Mouse (Mus musculus) granulocyte monocyte progenitor cell, adult 5-6 weeks (primary cell): ENCODE data around the gene Zfp760. TPM values are rescaled to one million over a fixed set of nuclear protein-coding genes. Genes with fewer than 3 reads are reported as not detected.
A peak's percentile ranks its signal among the peaks of the same experiment; 100 is the strongest.
"Not testable (repeated sequence)": the region's sequence is repeated elsewhere in the genome, so short reads cannot be mapped to it uniquely, and the experiment has no call there.

Experiments
- ATAC-seq: replicated peaks from 2 replicates; pipeline ENCODE4 v1.8.0; 2016; ENCODE audit warnings: mild to moderate bottlenecking, moderate TSS enrichment, inconsistent platforms; ENCODE audit not compliant: poor library complexity, severe bottlenecking
- total RNA-seq, 2 experiments: library from RNA; stranded (forward) in 1 of 2; stranded (reverse) in 1 of 2; fragments of 200-712, 200-1000 nt in 1 of 2; fragments of >200 nt in 1 of 2; fragmentation: Nextera tagmentation in 1 of 2; gene quantifications; 2 replicates each; pipeline ENCODE4 v1.2.3; 2014 to 2017

Zfp760 gene
- total RNA-seq (2014; fragmentation: Nextera tagmentation) (5.5 and 7.0 TPM in 2 replicates), total RNA-seq (2017) (5.4 and 6.7 TPM in 2 replicates)

- peak; percentile 91 for ATAC-seq
These were observed at the start of gene Zfp760 for GRCm38 (mm10) chr17:21707343-21707996. Zfp760 (plus strand) TSS chr17:21707741.

- ATAC-seq = peak; percentile 1; the same call in 1 of the 2 replicates
These were observed 28.7 kb upstream of the Zfp760 start for GRCm38 (mm10) chr17:21678826-21679225.

GRCm38 (mm10) chr17:21679273-21680018, 28.1 kb upstream of the Zfp760 start:
- ATAC-seq = peak; percentile 96

- peak; percentile 78 for ATAC-seq
These were observed 27.5 kb upstream of the Zfp760 start for GRCm38 (mm10) chr17:21680019-21680376.

- ATAC-seq = no peak
These were observed 16.0 kb upstream of the Zfp760 start, which contains the start of gene Gm10226 for GRCm38 (mm10) chr17:21691560-21691959. Gm10226 (plus strand) TSS chr17:21691860.

GRCm38 (mm10) chr17:21693342-21693741, 14.2 kb upstream of the Zfp760 start:
- no peak for ATAC-seq

- ATAC-seq = no peak
These were observed 11.5 kb upstream of the Zfp760 start for GRCm38 (mm10) chr17:21696073-21696472.

GRCm38 (mm10) chr17:21702281-21703240, 5.0 kb upstream of the Zfp760 start:
- peak; percentile 47 for ATAC-seq

GRCm38 (mm10) chr17:21703414-21703813, 4.1 kb upstream of the Zfp760 start:
- peak; percentile 78 for ATAC-seq

- ATAC-seq = peak; percentile 42
These were observed 860 bp downstream of the Zfp760 start for GRCm38 (mm10) chr17:21708401-21708800.

- ATAC-seq = not testable (repeated sequence)
These were observed 23.0 kb downstream of the Zfp760 start, which contains the start of gene Zfp229 for GRCm38 (mm10) chr17:21730495-21730894. Zfp229 (plus strand) TSS chr17:21730795.

- no peak for ATAC-seq
These were observed 25.5 kb downstream of the Zfp760 start for GRCm38 (mm10) chr17:21733049-21733448.

GRCm38 (mm10) chr17:21733529-21734031, 26.0 kb downstream of the Zfp760 start:
- ATAC-seq = peak; percentile 97

GRCm38 (mm10) chr17:21752791-21753190, 45.2 kb downstream of the Zfp760 start:
- no peak for ATAC-seq

- ATAC-seq = peak; percentile 59
These were observed 46.0 kb downstream of the Zfp760 start for GRCm38 (mm10) chr17:21753342-21754208.

- ATAC-seq = no peak
These were observed 62.8 kb downstream of the Zfp760 start for GRCm38 (mm10) chr17:21770336-21770735.
